Mouse (Mus musculus): ENCODE data around the gene Tldc2.
A peak's percentile ranks its signal among the peaks of the same experiment; 100 is the strongest.

Tldc2 gene

DNA sequence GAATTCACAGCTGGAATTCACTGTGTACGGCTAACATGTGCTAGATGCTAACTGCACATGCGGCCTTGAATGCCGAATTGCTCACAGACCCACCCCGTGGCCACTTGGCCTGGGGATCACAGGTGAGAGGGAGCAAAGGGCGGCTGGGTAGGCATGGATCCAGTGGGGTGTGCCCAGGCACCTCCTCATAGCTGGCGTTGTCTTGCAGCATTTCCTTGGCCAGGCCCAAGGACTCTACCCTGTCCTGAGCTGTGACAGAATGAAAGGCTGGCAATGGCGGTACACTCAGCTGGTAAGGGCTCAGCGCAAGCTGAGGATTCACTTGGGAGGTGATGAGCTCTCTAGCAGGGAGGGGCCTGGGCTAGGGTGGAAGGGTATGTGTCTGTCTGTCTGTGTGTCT, at the start of gene Tldc2:
Gene Tldc2 (plus strand): TSS at position 260 of the 400 bp plus-strand sequence.
- DNase-seq (ENCODE audit: low spot score in 2 of 2): no peak

DNA sequence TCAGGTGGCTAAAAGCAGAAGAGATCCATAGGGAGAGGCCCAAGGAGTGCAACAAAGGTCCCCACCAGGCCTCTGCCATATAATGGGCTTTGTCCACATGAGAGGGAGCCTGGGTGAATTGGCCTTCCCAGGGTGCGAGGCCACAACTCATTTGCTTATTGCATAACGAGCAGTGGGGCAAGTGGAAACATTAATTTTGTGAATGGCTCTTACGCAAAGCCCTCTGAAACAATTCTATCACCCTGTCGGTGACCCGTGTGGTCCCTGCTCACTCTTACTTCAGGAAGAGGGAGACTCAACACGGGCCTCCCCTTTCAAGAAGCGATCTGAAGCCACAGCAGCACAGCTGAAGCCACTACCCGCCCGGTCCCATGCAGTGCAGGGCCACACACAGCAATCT, 49.6 kb upstream of the Tldc2 start:
- no peak for DNase-seq (ENCODE audit: low spot score in 2 of 2)

DNA sequence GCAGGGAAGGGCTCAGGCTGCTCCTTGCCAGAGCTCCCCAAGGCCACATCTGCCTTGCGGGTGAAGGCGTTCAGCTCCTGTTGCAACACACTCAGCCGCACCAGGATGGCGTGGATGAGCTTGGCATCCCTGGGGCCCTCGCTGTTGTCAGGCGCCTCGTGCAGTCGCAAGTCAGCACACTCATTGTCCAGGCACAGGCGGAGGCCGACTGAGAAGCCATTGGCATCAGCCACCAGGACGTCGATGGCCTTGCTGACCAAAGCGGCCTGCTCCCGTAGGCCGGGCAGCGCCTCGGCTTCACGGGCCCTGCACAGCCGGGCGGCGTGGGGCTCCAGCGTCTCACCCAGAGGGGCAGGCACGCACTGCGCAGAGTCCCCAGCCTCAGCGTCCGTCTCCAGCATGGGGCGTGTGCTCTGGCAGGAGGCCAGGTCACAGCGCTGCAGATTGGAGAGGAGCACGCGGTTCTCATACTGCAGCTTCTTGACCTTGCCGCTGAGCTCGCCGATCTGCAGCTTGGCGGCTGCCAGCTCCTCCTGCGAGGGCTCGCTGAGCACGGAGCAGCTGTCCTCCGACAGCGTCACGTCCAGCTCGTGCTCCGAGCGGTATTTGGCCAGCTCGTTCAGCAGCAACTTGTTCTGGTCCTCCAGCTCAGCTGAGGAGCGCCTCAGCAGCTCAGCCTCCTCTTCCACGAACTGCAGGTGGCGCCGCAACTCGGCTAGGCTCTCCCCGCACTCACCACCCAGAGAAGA, 46.8 kb upstream of the Tldc2 start:
- no peak for DNase-seq (ENCODE audit: low spot score in 2 of 2)

DNA sequence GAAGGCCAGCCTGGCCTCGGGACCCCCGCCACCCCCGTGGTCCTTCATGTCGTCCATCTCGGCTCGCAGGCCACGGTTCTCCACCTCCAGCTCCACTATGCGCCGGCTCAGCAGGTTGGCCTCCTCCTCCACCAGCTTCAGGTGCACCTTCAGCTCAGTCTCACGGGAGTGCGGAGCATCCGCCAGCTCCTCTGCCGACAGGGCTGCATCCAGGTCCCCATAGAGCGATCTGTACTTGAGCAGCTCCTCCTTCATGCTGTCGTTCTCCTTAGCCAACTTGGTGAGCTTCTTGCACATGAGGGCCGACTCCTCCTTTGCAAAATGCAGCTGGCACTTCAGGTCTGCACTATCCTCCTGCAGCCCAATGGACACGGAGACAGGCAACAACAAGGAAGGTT, 46.2 kb upstream of the Tldc2 start:
- DNase-seq (ENCODE audit: low spot score in 2 of 2): no peak

DNA sequence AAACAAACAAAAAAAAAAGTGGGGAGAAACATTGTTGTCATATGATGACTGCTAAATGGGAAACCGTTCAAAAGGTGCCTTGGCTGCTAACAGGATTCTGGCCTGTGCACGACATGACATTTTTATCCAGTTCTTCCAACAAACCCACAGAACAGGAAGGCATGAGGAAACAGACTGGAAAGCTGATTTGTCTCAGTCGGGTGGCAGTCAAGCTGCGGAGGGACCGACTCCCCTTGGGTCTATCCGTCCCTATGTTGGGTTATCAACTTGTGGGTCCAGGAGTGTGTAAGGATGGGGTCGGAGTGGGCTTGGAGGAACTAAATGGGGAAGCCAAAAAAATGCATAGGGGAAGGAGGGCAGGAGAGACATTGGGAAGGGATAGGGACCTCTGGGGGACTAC, 45.4 kb upstream of the Tldc2 start:
- DNase-seq (ENCODE audit: low spot score in 2 of 2): no peak

DNA sequence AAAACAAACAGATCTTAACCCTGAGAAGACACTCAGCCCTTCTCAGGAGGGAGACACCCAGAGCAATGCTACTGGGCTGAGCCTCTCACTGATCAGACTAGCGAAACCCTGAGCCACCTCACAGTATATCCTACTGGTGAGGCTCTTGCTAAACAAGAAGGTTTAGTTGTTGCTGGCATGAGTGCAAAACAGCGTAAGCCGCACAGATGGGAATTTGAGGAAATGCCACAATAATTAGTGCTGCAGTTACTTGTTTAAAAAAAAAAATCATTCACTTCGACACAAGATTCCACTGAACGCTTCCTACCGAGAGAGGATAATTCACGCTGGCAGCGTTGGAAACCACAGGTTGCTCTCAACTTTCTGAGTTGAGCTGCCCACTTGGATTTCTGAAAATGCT, 43.3 kb upstream of the Tldc2 start:
- DNase-seq (ENCODE audit: low spot score in 2 of 2): no peak

DNA sequence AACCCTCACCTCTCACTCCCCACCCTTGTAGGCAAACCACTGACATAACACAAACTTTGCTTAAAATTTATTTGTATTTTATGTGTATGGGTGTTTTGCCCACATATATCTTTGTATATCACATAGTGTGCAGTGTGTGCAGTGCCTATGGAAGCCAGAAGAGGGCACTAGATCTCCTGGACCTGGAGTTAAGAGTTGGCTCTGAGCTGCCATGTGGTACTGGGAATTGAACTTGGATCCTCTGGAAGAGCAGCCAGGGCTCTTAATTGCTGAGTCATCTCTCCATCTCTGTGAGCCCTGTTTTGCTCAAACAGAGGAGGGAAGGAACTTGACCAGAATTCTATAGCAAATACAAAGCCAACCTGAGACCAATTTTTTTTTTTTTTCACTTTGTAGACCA, 42.9 kb upstream of the Tldc2 start:
- DNase-seq (ENCODE audit: low spot score in 2 of 2): no peak

DNA sequence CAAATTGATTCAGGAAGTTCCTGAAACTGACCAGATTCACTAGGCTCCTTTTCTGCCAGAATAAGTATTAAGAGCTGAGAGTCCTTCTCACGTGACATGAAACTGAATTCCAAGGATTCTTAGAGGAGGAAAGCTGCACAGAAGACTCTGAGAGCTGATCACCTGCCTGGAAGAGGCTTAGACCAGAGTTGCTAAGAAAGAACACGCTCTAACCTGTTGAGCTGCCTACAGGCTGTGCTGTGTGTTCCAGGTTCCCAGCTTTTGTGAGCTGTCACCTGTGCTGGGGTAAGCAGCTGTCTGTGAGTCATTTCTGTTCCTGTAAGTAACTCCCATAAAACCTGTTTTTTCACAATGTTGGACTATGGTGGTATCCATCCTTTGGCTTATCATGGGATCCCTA, 40.9 kb upstream of the Tldc2 start:
- DNase-seq (ENCODE audit: low spot score in 2 of 2): no peak

DNA sequence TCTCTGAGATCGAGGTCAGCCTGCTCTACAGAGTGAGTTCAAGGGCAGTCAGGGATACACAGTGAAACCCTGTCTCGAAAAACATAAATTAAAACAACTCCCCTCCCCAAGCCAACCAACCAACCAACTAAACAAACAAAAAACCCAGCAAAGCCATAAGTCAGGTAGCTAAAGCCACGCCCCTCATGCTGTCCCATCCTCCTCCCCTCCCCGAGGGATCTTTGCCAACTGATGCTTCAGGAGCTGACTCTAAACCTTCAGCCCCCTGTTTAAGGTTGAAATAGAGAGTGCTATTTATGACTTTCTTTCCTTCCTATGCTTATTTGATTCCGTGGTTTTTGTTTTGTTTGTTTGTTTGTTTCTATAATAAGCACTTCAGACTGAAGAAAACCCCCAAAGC, 39.9 kb upstream of the Tldc2 start:
- DNase-seq (ENCODE audit: low spot score in 2 of 2): no peak

DNA sequence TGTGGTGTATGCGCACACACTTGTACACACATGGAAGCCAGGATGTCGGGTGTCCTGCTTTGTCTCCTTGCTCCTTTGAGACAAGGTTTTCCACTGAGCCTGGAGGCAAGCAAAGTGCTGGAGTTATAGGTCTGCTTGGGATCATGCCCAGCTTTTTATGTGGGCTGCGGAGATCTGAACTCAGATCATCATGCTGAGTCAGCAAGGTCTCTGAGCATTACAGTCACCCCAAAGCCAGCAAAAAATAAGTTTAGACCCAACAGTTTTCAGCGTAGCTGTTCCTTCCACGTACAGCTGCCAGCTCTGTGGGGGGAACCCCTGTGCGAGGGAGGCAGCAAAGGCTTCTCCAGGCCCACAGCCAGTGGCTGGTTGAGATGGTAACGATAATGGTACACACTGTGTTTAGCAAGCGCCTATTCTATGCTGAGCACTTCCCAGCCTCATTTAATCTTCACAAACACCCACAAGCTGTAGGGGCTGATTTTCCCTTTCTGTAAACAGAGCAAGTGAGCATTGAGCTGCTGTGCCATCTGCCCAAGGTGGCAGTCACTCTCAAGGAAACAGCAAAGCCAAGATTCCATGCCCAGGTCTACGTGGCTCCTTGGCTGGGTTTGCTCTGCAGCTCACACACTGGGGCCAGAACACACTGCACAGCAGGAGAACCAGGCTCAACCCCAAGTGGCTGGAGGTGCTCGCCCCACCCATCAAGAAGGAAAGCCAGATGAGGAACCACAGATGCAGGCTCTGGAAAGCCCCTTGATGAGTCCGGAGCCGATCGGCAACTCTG, 38.3 kb upstream of the Tldc2 start:
- peak; percentile 83 to 87 for DNase-seq (ENCODE audit: low spot score in 2 of 2)

DNA sequence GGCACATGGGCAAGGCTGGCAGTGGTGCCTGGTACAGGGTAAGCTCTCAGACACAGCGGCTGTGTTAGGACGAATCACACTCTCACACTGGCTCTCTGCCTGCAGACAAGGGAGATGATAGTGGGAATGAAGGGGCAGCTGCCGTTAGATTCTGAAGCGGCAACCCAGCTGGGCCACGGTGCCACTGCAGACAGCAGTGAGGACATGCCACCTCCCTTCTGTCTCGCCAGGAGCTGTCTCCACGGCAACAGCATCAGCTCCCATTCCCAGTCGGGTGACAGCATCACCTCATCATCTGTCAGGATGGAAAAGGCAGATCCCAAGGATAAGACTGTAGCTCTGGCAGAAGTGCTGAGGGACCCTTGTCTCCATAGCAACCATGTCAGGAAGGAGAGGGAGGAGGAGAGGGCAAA, 37.0 kb upstream of the Tldc2 start:
- DNase-seq (ENCODE audit: low spot score in 2 of 2): peak in 1 of 2 experiments; percentile 58

DNA sequence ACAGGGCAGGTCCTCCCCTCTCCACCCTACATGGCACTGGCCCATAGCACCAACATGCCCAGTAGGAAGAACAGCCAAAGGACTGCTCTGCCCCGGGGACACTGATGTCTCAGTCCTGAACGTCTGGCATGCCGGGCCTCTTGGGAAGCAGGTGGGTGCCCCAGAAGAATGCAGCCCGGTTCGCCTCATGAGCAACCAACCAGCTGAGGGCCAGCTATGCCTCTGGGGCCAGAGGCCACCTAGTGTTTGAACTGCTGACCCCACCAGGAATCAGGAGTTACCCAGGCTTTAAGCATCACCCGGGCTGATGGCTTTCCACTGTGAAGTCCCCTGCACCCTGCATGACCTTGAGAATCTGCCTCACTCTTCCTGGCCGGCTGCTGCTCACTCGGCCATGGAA, 34.4 kb upstream of the Tldc2 start:
- no peak for DNase-seq (ENCODE audit: low spot score in 2 of 2)

DNA sequence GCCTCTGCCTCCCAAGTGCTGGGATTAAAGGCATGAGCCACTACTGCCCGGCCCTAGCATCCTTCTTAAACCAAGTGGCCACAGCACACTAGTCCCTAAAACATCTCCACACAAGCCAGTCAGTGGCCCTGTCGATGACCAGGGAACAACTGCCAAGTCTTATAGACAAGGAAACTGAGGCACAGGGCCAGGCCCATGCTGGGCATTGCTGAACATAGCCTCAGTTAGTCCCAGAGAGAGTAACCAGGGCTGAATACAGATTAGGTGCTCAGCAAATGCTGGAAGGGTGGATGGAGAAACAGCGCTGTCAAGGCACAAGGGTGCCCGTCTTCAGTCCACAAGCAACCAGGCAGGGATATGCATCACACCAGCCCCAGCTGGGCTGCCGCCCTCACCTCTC, 33.7 kb upstream of the Tldc2 start:
- DNase-seq (ENCODE audit: low spot score in 2 of 2): no peak

DNA sequence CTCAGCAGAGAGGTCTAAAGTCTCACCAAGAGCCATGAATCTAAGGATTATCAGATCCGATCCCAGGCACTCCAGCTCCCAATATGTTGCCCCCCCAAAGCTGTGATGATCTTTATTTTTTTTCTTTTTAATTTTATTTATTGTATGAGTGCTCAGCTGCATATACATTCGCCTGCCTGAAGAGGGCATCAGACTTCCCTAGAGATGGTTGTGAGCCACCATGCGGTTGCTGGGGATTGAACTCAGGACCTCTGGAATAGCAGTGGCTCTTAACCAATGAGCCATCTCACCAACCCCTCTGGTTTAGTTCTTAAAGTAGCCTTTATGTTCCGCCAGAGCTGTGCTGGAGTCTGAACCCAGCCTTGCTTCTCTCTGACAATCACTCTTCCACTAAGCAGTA, 33.1 kb upstream of the Tldc2 start:
- DNase-seq (ENCODE audit: low spot score in 2 of 2): no peak

DNA sequence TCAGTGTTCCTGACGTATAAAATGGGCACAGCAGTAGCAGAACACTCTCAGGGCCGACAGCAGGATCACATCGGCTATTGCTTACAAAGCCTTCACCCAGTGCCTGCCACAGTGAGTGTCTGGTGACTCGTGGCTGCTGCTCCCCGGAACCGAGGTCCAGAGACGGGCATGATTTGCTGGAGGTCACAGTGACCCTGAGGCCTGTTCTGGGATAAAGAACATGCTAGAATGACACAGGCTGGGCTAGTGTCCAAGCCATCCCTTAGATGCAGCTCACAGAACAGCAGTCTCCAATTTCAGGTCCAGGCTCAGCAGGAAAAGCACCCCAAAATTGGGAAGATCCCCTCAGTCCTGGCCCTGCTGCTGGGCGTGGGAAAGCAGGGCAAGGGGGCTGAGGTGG, 32.6 kb upstream of the Tldc2 start:
- DNase-seq (ENCODE audit: low spot score in 2 of 2): no peak

DNA sequence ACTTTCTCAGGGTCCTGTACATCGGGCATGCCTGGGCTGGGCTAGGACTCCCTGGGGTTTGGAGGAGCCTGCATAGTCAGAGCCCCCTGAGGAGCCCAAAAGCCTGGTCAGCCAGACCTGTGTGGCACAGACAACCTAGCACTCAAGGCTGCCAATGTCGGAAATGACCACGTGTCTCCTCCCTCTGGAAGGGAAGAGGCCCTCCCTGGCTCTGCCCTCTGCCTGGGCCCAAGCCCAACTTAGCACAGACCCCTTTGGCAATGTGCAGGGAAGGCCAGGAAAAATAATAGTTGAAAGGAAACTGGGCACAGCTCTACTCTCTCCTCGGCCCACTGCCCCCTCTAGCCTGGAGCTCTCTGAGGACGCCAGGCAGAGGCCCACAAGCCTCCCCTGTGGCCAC, 32.0 kb upstream of the Tldc2 start:
- DNase-seq (ENCODE audit: low spot score in 2 of 2): peak in 1 of 2 experiments; percentile 42

DNA sequence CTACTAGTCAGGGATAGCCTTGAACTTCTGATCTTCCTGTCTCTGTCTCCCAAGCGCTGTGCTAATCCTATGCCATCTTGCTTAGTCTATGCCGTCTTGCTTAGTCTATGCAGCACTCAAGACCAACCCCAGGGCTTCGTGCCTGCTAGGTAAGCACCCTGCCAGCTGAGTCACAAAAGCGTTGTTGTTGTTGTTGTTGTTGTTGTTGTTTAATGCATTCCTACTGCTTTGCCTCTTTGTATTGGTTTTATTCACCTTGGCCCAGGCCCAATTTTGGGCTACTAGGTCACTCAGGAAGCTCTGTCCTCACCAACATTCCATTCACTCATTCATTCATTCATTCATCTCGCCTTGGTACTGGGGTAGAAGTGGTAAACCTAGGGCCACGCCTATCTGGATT, 31.1 kb upstream of the Tldc2 start:
- no peak for DNase-seq (ENCODE audit: low spot score in 2 of 2)

DNA sequence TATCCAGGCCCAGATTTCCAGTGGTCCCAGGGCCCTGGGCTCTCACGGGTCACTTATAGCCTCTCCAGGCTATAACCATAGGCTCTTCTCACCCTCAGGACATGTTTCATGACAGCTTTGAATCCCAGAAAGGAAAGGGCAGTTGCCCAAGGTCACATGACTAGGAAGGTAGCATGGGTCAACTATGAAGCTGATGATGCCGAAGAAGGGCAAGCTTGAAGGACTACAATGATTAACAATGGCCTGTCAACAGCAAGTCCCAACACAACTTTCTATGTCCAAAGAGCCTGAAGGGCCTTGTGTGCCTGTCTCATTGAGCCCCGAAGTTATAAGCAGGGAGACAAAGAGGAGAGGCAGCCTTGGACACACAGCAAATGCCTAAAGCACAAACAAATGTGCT, 29.7 kb upstream of the Tldc2 start:
- no peak for DNase-seq (ENCODE audit: low spot score in 2 of 2)

DNA sequence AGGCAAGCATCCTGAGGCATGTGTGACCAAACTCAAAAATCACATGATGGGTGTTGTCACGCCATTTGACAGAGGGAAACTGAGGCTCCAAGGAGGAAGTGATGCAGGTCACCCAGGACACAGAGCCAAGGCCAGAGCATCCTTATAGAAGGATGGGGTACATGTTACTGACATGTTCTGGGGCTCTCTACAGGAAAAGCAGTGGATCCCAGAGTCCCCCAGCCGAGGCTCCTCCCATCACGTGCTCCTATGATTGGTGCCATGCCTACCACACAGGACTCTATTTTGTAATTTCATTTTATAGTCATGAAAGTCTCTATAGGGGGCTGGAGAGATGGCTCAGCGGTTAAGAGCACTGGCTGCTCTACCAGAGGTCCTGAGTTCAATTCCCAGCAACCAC, 29.1 kb upstream of the Tldc2 start:
- DNase-seq (ENCODE audit: low spot score in 2 of 2): no peak

DNA sequence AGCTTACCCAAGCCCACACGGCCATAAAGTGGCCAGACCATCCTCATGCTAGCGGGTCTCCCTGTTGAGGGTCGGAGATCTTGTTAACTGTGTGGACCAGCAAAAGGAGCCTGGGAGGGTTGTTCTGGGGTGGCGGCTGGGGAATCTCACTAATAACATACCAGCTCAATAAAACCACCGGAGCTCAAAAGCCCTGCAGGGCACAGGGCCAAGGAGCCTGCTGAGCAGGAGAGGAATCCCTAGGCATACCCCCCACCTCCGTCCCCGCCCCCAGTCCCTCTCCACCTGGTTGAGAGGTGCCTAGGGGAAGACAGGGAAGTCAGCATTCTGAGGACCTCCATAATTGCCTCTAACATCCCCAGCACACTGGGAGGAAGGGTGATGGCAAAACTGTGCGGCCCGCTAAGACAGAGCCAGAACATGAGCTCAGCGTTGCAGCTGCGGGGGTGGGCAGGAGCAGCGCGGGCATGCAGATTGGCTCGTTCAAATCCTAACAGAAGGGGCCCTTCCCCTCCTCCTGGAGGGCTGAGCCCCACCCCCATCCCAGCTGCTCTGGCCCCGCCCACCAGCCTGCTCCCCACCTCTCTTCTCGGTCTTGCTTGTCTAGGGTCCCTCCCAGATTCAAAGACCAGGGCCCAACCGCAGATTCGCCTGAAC, 28.4 kb upstream of the Tldc2 start:
- peak; percentile 67 to 83 for DNase-seq (ENCODE audit: low spot score in 2 of 2)

DNA sequence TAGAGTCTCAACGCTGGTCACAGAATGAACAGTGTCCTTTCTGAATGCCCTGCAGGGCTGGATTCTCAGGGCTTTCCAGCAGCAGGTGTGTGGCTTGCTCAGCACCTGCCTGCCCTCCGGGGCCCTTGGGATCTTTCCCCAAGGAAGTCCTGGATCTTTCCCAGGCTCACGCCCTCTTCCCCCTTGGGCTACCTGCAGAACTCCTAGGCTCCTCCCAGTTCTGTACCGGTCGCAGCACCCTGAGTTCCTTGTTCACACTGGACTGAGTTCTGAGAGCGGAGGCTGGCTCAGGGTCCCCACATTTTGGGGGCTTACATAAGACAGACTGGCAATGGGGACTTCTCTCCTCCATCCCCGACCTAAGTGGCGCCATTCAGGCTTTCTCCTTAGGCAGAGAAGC, 27.7 kb upstream of the Tldc2 start:
- no peak for DNase-seq (ENCODE audit: low spot score in 2 of 2)

DNA sequence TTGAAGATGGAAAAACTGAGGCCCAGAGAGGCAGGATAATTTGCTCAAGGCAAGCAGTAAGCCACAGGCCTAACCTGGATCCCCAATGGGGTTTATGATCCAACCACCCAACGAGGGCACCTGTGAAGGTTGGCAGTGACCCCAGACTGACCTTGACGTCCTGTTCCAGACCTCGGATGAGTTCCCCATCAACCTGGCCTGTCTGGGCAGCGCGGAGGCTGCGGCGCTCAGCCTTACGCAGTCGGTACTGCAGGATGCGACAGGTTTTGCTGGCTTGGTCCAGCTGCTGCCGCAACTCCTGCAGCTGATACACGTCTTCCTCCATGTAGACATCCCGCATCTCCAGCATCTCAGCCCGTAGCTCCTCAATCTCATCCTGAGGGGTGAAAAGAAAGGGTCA, 26.8 kb upstream of the Tldc2 start:
- DNase-seq (ENCODE audit: low spot score in 2 of 2): no peak
